Mouse (Mus musculus): ENCODE data around the gene Sox5. TPM values are rescaled to one million over a fixed set of nuclear protein-coding genes. Genes with fewer than 3 reads are reported as not detected.

The Sox5 gene
- total and polyA plus RNA-seq, 3 experiments, result 1.7 to 3.4 (median 2.4) TPM

- H3K4me3 ChIP-seq, result no peak overlapping the region
- 77% methylated on average over 8 of the region's 8 CpGs for WGBS
- H3K79me2 ChIP-seq (replicated peaks; ENCODE audit: control insufficient read depth, insufficient read depth, low read length), result no peaks in the 10 kb centered on the region
- no peak overlapping the region for H3K9ac ChIP-seq (ENCODE audit: low read depth, low read length)
- no peaks in the 10 kb centered on the region for H3K36me3 ChIP-seq (ENCODE audit: control insufficient read depth, insufficient read depth, low read length)
- no peak overlapping the region for H3K27ac ChIP-seq
- intact Hi-C loops (cut with DNase I), result no loop called here
- H3K4me1 ChIP-seq (ENCODE audit: control insufficient read depth, insufficient read depth, low read length), result no peaks in the 10 kb centered on the region; the same call in 1 of the 2 replicates
- TF ChIP-seq CTCF (IDR thresholded peaks at IDR 0.05), result no peak
- DNase-seq, result no peak
- H3K27me3 ChIP-seq (ENCODE audit: control insufficient read depth, insufficient read depth, low read length), result no peaks in the 10 kb centered on the region
These were observed 265.9 kb downstream of the Sox5 start for GRCm38 (mm10) chr6:144515905-144516304.

GRCm38 (mm10) chr6:144513761-144514160, 268.0 kb downstream of the Sox5 start:
- H3K4me3 ChIP-seq, result no peak overlapping the region
- no peak overlapping the region for H3K9ac ChIP-seq (ENCODE audit: low read depth, low read length)
- WGBS, result 49% methylated on average over 8 of the region's 8 CpGs
- no peaks in the 10 kb centered on the region; the same call in 1 of the 2 replicates for H3K4me1 ChIP-seq (ENCODE audit: control insufficient read depth, insufficient read depth, low read length)
- no peaks in the 10 kb centered on the region for H3K27me3 ChIP-seq (ENCODE audit: control insufficient read depth, insufficient read depth, low read length)
- peak; percentile 8 to 30 for DNase-seq
- no peaks in the 10 kb centered on the region for H3K79me2 ChIP-seq (replicated peaks; ENCODE audit: control insufficient read depth, insufficient read depth, low read length)
- H3K36me3 ChIP-seq (ENCODE audit: control insufficient read depth, insufficient read depth, low read length), result no peaks in the 10 kb centered on the region
- TF ChIP-seq POLR2A (IDR thresholded peaks at IDR 0.05; ENCODE audit: insufficient read depth, low read depth, low read length), result no peak
- TF ChIP-seq CTCF (IDR thresholded peaks at IDR 0.05), result no peak
- no peak for TF ChIP-seq EP300 (IDR thresholded peaks at IDR 0.05; ENCODE audit: insufficient read depth, low read depth, low read length)
- H3K27ac ChIP-seq, result no peak overlapping the region
- intact Hi-C loops (cut with DNase I), result no loop called here

- 81% methylated on average over 7 of the region's 7 CpGs for WGBS
- Histone ChIP-seq H3K4me3 (no peak overlapping the region), H3K79me2 (replicated peaks; ENCODE audit: control insufficient read depth, insufficient read depth, low read length) (no peaks in the 10 kb centered on the region), H3K4me1 (ENCODE audit: control insufficient read depth, insufficient read depth, low read length) (no peaks in the 10 kb centered on the region; the same call in 1 of the 2 replicates), H3K27ac (no peak overlapping the region), H3K36me3 (ENCODE audit: control insufficient read depth, insufficient read depth, low read length) (no peaks in the 10 kb centered on the region), H3K27me3 (ENCODE audit: control insufficient read depth, insufficient read depth, low read length) (no peaks in the 10 kb centered on the region), H3K9ac (ENCODE audit: low read depth, low read length) (no peak overlapping the region)
- TF ChIP-seq EP300 (IDR thresholded peaks at IDR 0.05; ENCODE audit: insufficient read depth, low read depth, low read length) (no peak), CTCF (IDR thresholded peaks at IDR 0.05) (no peak), POLR2A (IDR thresholded peaks at IDR 0.05; ENCODE audit: insufficient read depth, low read depth, low read length) (no peak)
- DNase-seq, result no peak
- intact Hi-C loops (cut with DNase I), result no loop called here
These were observed 269.9 kb downstream of the Sox5 start for GRCm38 (mm10) chr6:144511925-144512324.

GRCm38 (mm10) chr6:144510147-144510546, 271.6 kb downstream of the Sox5 start:
- H3K9ac ChIP-seq (ENCODE audit: low read depth, low read length), result no peak overlapping the region
- no peak overlapping the region for H3K4me3 ChIP-seq
- intact Hi-C loops (cut with DNase I), result no loop called here
- no peaks in the 10 kb centered on the region for H3K27me3 ChIP-seq (ENCODE audit: control insufficient read depth, insufficient read depth, low read length)
- no peaks in the 10 kb centered on the region for H3K36me3 ChIP-seq (ENCODE audit: control insufficient read depth, insufficient read depth, low read length)
- peak in 1 of 2 experiments; percentile 4 for DNase-seq
- H3K27ac ChIP-seq, result no peak overlapping the region
- no peaks in the 10 kb centered on the region for H3K79me2 ChIP-seq (replicated peaks; ENCODE audit: control insufficient read depth, insufficient read depth, low read length)
- H3K4me1 ChIP-seq (ENCODE audit: control insufficient read depth, insufficient read depth, low read length), result no peaks in the 10 kb centered on the region; the same call in 1 of the 2 replicates
- 66% methylated on average over 6 of the region's 6 CpGs for WGBS
- TF ChIP-seq EP300 (IDR thresholded peaks at IDR 0.05; ENCODE audit: insufficient read depth, low read depth, low read length) (no peak), POLR2A (IDR thresholded peaks at IDR 0.05; ENCODE audit: insufficient read depth, low read depth, low read length) (no peak), CTCF (IDR thresholded peaks at IDR 0.05) (no peak)

- Histone ChIP-seq H3K36me3 (ENCODE audit: control insufficient read depth, insufficient read depth, low read length) (no peaks in the 10 kb centered on the region), H3K27ac (no peak overlapping the region), H3K4me1 (ENCODE audit: control insufficient read depth, insufficient read depth, low read length) (no peaks in the 10 kb centered on the region), H3K4me3 (no peak overlapping the region), H3K9ac (ENCODE audit: low read depth, low read length) (no peak overlapping the region), H3K27me3 (ENCODE audit: control insufficient read depth, insufficient read depth, low read length) (no peaks in the 10 kb centered on the region), H3K79me2 (replicated peaks; ENCODE audit: control insufficient read depth, insufficient read depth, low read length) (no peaks in the 10 kb centered on the region)
- intact Hi-C loops (cut with DNase I), result loop anchor here (10.0 kb wide), 1 partner anchor 311 kb away; no protein-coding TSS in a partner anchor
- no peak for DNase-seq
- TF ChIP-seq EP300 (IDR thresholded peaks at IDR 0.05; ENCODE audit: insufficient read depth, low read depth, low read length) (no peak), POLR2A (IDR thresholded peaks at IDR 0.05; ENCODE audit: insufficient read depth, low read depth, low read length) (no peak), CTCF (IDR thresholded peaks at IDR 0.05) (no peak)
- 77% methylated on average over 5 of the region's 5 CpGs for WGBS
These were observed 277.6 kb downstream of the Sox5 start for GRCm38 (mm10) chr6:144504197-144504551.

- H3K9ac ChIP-seq (ENCODE audit: low read depth, low read length), result no peak overlapping the region
- no peaks in the 10 kb centered on the region for H3K4me1 ChIP-seq (ENCODE audit: control insufficient read depth, insufficient read depth, low read length)
- no peak for DNase-seq
- H3K4me3 ChIP-seq, result no peak overlapping the region
- no peaks in the 10 kb centered on the region for H3K79me2 ChIP-seq (replicated peaks; ENCODE audit: control insufficient read depth, insufficient read depth, low read length)
- intact Hi-C loops (cut with DNase I), result loop anchor here (10.0 kb wide), 1 partner anchor 311 kb away; no protein-coding TSS in a partner anchor
- 92% methylated on average over 11 of the region's 11 CpGs for WGBS
- H3K27ac ChIP-seq, result no peak overlapping the region
- TF ChIP-seq CTCF (IDR thresholded peaks at IDR 0.05) (no peak), POLR2A (IDR thresholded peaks at IDR 0.05; ENCODE audit: insufficient read depth, low read depth, low read length) (no peak), EP300 (IDR thresholded peaks at IDR 0.05; ENCODE audit: insufficient read depth, low read depth, low read length) (no peak)
- no peaks in the 10 kb centered on the region for H3K36me3 ChIP-seq (ENCODE audit: control insufficient read depth, insufficient read depth, low read length)
- H3K27me3 ChIP-seq (ENCODE audit: control insufficient read depth, insufficient read depth, low read length), result no peaks in the 10 kb centered on the region
These were observed 278.2 kb downstream of the Sox5 start for GRCm38 (mm10) chr6:144503399-144504196.

All from heart, adult 2 months (tissue).